Mouse (Mus musculus): Measurements from ENCODE around the gene N4bp3. TPM values are rescaled to one million over a fixed set of nuclear protein-coding genes. Genes with fewer than 3 reads are reported as not detected.
"Not testable (repeated sequence)": the region's sequence is repeated elsewhere in the genome, so short reads cannot be mapped to it uniquely, and the experiment has no call there.

The N4bp3 gene
- 10.7 and 11.8 TPM in 2 replicates for polyA plus RNA-seq (2016; fragmentation: Nextera tagmentation; extraction: Ambion mirVana)

DNA sequence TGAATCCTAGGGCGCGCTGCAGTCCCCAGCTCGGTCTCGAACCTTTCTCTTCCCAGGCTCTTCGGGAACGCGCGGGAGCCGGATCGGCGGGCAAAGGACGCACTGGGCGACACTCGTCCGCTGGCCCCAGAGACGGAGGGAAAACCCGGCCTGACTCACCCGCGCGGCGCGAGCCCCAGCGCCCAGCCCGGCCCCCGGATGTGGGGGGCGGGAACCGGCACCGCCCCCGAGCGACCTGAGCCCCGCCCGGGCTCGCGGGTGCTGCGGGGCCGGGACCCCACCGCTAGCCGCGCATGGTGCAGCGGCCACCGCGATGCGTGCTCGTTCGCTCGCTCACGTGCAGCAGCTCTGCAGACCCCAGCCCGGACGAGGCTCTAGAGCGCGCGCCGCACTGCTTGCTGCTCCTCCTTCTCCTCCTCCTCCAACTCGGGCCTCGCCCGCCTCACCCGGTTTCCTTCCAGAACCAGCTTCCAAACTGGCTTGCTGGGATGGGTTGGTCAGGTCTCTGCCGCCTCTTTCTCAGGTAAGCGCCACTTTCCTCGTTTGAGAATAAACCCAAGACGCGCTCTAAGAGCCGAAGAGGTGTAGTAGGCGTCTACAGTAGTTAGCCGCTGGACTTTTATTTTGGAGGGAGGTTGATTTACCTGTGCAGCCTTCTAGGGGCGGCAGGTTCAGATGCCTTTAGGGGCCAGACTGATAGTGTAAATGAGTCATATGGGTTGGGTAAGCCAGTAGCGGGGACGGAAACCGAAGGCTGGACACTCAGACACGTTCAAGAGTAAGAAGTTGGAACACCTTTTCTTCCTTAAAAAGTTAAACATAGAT lies at the start of gene N4bp3, which contains the start of gene D930048N14Rik:
N4bp3 (minus strand) TSS at position 152 of the 825 bp plus-strand sequence.
D930048N14Rik (plus strand) TSS at position 264 of the 825 bp plus-strand sequence.
- no peak within 1 kb of the TSS for H3K27ac ChIP-seq (replicated peaks)
- H3K9ac ChIP-seq (replicated peaks): peak within 1 kb of the TSS; percentile 62
- H3K4me1 ChIP-seq: peaks cover 31% of the 10 kb centered on the region
- H3K36me3 ChIP-seq: no peaks in the 10 kb centered on the region
- H3K4me3 ChIP-seq: peak within 1 kb of the TSS; percentile 58
- peak within 1 kb of the TSS; percentile 87 for H3K4me2 ChIP-seq (replicated peaks)
- WGBS: under 1% methylated on average over 58 of the region's 70 CpGs
- ATAC-seq (ENCODE audit: low FRiP score, low read depth): peak; percentile 47; the same call in 1 of the 2 replicates
- no peaks in the 10 kb centered on the region for H3K9me3 ChIP-seq
- H3K27me3 ChIP-seq: peaks cover 30% of the 10 kb centered on the region

DNA sequence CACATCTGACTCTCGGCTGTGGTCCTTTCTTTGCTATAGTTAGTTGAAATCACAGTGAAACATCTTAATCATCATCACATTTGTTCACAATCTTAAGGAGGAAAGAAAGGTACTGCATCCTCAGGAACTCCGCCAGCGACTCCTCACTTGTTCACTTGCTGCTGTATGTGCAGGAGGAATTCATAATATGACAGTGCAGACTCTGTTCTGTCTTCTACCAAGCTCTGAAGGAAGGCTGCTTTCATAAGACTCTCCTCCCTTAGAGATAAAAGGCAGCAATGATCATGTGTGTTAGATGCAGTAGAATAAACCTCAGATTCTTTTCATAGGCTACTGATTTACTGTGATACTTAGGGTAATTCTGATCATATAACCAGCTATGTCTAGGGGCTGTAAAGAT lies 44.3 kb upstream of the N4bp3 start:
- WGBS: 95% methylated on average over 3 of the region's 3 CpGs
- H3K27me3 ChIP-seq: no peaks in the 10 kb centered on the region
- ATAC-seq (ENCODE audit: low FRiP score, low read depth): no peak
- no peaks in the 10 kb centered on the region for H3K4me1 ChIP-seq
- no peak overlapping the region for H3K27ac ChIP-seq (replicated peaks)
- no peak overlapping the region for H3K4me3 ChIP-seq
- H3K4me2 ChIP-seq (replicated peaks): no peak overlapping the region
- no peaks in the 10 kb centered on the region for H3K9me3 ChIP-seq
- H3K36me3 ChIP-seq: peaks cover 39% of the 10 kb centered on the region
- H3K9ac ChIP-seq (replicated peaks): no peak overlapping the region

DNA sequence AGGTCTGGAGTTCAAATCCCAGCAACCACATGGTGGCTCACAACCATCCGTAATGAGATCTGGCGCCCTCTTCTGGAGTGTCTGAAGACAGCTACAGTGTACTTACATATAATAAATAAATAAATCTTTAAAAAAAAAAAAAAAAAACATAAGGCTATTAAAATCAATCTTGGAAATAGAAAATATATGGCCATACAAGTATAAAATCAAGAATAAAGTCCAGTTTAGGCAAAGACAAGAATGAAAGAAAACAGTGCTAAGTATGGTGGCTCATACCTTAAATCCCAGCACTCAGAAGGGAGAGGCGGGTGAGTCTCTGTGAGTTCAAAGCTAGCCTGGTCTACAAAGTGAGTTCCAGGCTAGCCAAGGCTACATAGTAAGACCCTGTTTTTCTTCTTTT lies 40.0 kb upstream of the N4bp3 start:
- H3K27me3 ChIP-seq; H3K9ac ChIP-seq (replicated peaks); H3K4me1 ChIP-seq; H3K36me3 ChIP-seq; H3K27ac ChIP-seq (replicated peaks); H3K4me3 ChIP-seq; ATAC-seq (ENCODE audit: low FRiP score, low read depth); H3K4me2 ChIP-seq (replicated peaks); H3K9me3 ChIP-seq: not testable (repeated sequence)
- 76% methylated on average over 3 of the region's 3 CpGs for WGBS

DNA sequence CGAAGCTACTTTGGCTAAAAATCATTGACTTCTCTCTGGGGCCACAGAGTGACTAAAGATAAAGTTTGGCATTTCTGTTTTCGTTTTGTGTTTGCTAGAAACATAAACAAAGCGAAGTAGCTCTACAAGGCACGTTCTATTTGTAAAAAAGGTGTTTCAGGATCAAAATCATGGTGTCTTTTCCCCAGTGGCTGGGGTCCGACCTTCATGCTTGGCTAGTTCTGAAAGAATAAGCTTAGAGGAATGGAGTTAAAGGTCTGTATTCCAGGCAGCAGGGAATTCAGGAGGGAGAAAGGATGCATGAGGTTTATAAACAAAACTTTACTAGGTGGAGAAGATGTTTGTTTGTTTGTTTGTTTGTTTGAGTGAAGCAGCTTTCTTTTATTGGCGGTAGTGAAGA lies 38.7 kb upstream of the N4bp3 start:
- Histone ChIP-seq H3K9ac (replicated peaks) (peak overlapping the region; percentile 59), H3K9me3 (no peaks in the 10 kb centered on the region), H3K4me2 (replicated peaks) (peak overlapping the region; percentile 77), H3K27me3 (no peaks in the 10 kb centered on the region), H3K36me3 (peaks cover 5% of the 10 kb centered on the region), H3K4me1 (peaks cover 8% of the 10 kb centered on the region), H3K27ac (replicated peaks) (peak overlapping the region; percentile 99), H3K4me3 (peak overlapping the region; percentile 76)
- 18% methylated on average over 6 of the region's 6 CpGs for WGBS
- ATAC-seq (ENCODE audit: low FRiP score, low read depth): no peak

GRCm38 (mm10) chr11:51688330-51689328 lies 38.0 kb upstream of the N4bp3 start, which contains the start of gene 0610009B22Rik:
0610009B22Rik (minus strand) TSS chr11:51688874.
- under 1% methylated on average over 60 of the region's 60 CpGs for WGBS

DNA sequence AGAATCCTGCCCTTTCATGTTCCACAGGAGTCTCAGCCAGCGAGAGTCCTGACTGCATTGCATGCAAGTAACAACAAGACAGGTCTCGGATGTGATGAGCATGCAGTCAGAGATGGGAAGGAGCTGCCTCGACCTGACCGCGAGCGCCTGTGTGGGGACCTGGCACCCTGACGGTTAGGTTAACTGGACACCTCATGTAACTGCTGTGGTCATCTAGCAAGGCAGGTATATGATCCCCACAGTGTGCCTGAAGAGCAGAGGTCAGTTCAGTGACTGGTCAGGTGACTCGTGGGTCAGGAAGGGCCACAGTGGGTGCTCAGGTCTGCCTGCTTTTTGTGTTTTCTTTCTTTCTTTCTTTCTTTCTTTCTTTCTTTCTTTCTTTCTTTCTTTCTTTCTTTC lies 31.3 kb upstream of the N4bp3 start:
- Histone ChIP-seq H3K9ac (replicated peaks) (no peak overlapping the region), H3K9me3 (no peaks in the 10 kb centered on the region), H3K4me2 (replicated peaks) (no peak overlapping the region), H3K36me3 (peaks cover 5% of the 10 kb centered on the region), H3K27ac (replicated peaks) (no peak overlapping the region), H3K4me1 (no peaks in the 10 kb centered on the region), H3K27me3 (no peaks in the 10 kb centered on the region), H3K4me3 (no peak overlapping the region)
- ATAC-seq (ENCODE audit: low FRiP score, low read depth): no peak
- 46% methylated on average over 8 of the region's 8 CpGs for WGBS

More at GRCm38 (mm10) chr11:51688330-51689328, 38.0 kb upstream of the N4bp3 start, which contains the start of gene 0610009B22Rik:
- H3K4me3 ChIP-seq: peak within 1 kb of the TSS; percentile 76
- H3K36me3 ChIP-seq: peaks cover 5% of the 10 kb centered on the region
- peak within 1 kb of the TSS; percentile 77 for H3K4me2 ChIP-seq (replicated peaks)
- peak within 1 kb of the TSS; percentile 89 for H3K9ac ChIP-seq (replicated peaks)
- no peaks in the 10 kb centered on the region for H3K27me3 ChIP-seq
- peaks cover 8% of the 10 kb centered on the region for H3K4me1 ChIP-seq
- peak; percentile 99 for ATAC-seq (ENCODE audit: low FRiP score, low read depth)
- no peaks in the 10 kb centered on the region for H3K9me3 ChIP-seq
- peak within 1 kb of the TSS; percentile 99 for H3K27ac ChIP-seq (replicated peaks)

- H3K4me3 ChIP-seq: no peak overlapping the region
- H3K36me3 ChIP-seq: peaks cover 5% of the 10 kb centered on the region
- WGBS: 35% methylated on average over 13 of the region's 13 CpGs
- H3K4me2 ChIP-seq (replicated peaks): peak overlapping the region; percentile 15; the same call in 1 of the 2 replicates
- H3K4me1 ChIP-seq: no peaks in the 10 kb centered on the region
- no peak overlapping the region for H3K9ac ChIP-seq (replicated peaks)
- H3K27me3 ChIP-seq: no peaks in the 10 kb centered on the region
- H3K27ac ChIP-seq (replicated peaks): no peak overlapping the region
- ATAC-seq (ENCODE audit: low FRiP score, low read depth): no peak
- H3K9me3 ChIP-seq: no peaks in the 10 kb centered on the region
These were observed 30.8 kb upstream of the N4bp3 start for GRCm38 (mm10) chr11:51681324-51681975.

- 78% methylated on average over 3 of the region's 3 CpGs for WGBS
- H3K27ac ChIP-seq (replicated peaks): no peak overlapping the region
- no peak overlapping the region for H3K4me2 ChIP-seq (replicated peaks)
- no peak overlapping the region for H3K4me3 ChIP-seq
- no peak overlapping the region for H3K9ac ChIP-seq (replicated peaks)
- H3K4me1 ChIP-seq: no peaks in the 10 kb centered on the region
- H3K36me3 ChIP-seq: no peaks in the 10 kb centered on the region
- ATAC-seq (ENCODE audit: low FRiP score, low read depth): no peak
- no peaks in the 10 kb centered on the region for H3K9me3 ChIP-seq
- no peaks in the 10 kb centered on the region for H3K27me3 ChIP-seq
These were observed 28.8 kb upstream of the N4bp3 start for GRCm38 (mm10) chr11:51679466-51679865.

DNA sequence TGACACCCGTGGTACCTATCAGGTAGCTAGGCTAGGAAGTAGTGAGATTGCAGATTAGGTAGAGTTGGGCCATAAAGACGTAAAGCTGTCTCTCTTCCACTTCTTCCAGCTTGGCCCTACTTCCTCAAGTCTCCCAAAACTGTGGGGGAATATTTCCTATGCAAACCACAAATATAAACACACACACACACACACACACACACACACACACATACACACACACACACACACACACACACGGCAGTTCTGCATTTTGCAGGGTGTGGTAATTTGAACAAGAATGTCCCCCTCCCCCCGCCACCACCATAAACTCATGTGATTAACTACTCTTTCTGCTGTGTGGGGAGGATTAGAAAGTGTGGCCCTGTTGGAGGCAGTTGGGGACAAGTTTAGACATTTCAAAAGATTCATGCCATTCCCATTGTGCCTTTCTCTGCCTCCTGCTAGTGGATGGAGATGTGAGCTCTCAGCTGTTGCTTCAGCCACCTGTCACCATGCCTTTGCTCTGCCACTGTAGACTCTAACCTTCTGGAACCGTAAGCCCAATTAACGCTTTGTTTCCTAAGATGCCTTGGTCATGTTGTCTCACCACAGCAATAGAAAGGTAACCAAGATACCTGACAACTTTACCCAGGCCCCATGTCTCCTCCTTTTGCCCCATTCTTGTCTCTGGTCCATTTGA lies 27.2 kb upstream of the N4bp3 start:
- Histone ChIP-seq H3K9me3 (no peaks in the 10 kb centered on the region), H3K27ac (replicated peaks) (no peak overlapping the region), H3K4me2 (replicated peaks) (no peak overlapping the region), H3K27me3 (no peaks in the 10 kb centered on the region), H3K4me1 (no peaks in the 10 kb centered on the region), H3K4me3 (no peak overlapping the region), H3K9ac (replicated peaks) (no peak overlapping the region), H3K36me3 (no peaks in the 10 kb centered on the region)
- 74% methylated on average over 6 of the region's 6 CpGs for WGBS
- ATAC-seq (ENCODE audit: low FRiP score, low read depth): no peak

DNA sequence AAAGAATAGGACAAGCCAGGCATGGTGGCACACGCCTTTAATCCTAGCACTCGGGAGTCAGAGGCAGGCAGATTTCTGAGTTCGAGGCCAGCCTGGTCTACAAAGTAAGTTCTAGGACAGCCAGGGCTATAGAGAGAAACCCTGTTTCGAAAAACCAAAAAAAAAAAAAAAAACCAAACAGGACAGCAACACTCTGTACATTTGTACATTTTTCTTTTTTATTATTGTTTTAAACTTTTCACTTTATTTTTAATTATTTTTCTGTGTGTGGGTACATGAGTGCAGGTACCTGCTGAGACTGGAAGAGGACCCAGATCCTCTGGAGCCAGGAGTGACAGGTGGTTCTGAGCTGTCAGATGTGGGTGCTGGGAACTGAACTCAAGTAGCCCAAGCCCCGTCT lies 24.7 kb upstream of the N4bp3 start:
- Histone ChIP-seq H3K27me3 (no peaks in the 10 kb centered on the region), H3K9ac (replicated peaks) (no peak overlapping the region), H3K4me2 (replicated peaks) (no peak overlapping the region), H3K4me1 (no peaks in the 10 kb centered on the region), H3K27ac (replicated peaks) (no peak overlapping the region), H3K36me3 (no peaks in the 10 kb centered on the region), H3K4me3 (no peak overlapping the region), H3K9me3 (no peaks in the 10 kb centered on the region)
- ATAC-seq (ENCODE audit: low FRiP score, low read depth): no peak
- 76% methylated on average over 5 of the region's 5 CpGs for WGBS

DNA sequence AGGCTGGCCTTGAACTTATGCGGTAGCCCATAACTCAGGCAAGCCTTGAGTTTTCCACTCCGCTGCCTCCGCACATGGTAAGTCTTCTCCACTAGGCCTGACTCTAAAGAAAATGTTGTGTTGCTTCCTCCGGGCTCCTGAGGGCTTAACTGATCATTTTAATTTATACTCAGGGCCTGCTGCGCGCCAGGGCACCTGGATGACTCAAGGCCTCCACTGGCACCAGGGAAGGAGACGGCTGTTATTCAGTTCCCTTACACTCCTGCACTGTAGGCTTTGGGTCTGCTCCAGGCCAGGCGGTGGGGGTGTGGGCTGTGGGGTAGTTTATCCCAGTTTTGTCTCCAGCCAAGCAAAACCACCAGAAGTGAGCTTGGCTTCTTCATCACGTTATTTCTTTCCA lies 22.6 kb upstream of the N4bp3 start:
- no peaks in the 10 kb centered on the region for H3K9me3 ChIP-seq
- ATAC-seq (ENCODE audit: low FRiP score, low read depth): no peak
- no peak overlapping the region for H3K4me3 ChIP-seq
- no peak overlapping the region for H3K9ac ChIP-seq (replicated peaks)
- 86% methylated on average over 9 of the region's 9 CpGs for WGBS
- H3K27ac ChIP-seq (replicated peaks): no peak overlapping the region
- H3K36me3 ChIP-seq: no peaks in the 10 kb centered on the region
- H3K4me2 ChIP-seq (replicated peaks): no peak overlapping the region
- H3K4me1 ChIP-seq: no peaks in the 10 kb centered on the region
- H3K27me3 ChIP-seq: no peaks in the 10 kb centered on the region

Data from midbrain, embryonic 12.5 days (tissue).